ENCODE assay signal across 8 mouse cellular contexts in genomic region chr8:70697366-70698250, GRCm38 (mm10). TPM values are rescaled to one million over a fixed set of nuclear protein-coding genes. Genes with fewer than 3 reads are reported as not detected.
DNase-seq lines count a peak whose midpoint lies in the region; ATAC-seq and TF ChIP-seq lines count a peak whose summit lies in the region.

No protein-coding gene starts in this region.

- H3K4me1 ChIP-seq in limb, embryonic 14.5 days (ENCODE audit: control insufficient read depth, insufficient read depth, low read length): peaks cover 37% of the 10 kb centered on the region
- H3K4me1 ChIP-seq in stomach, embryonic 16.5 days (ENCODE audit: control insufficient read depth, insufficient read depth, low read length): peaks cover 48% of the 10 kb centered on the region

- TF ChIP-seq POLR2A in limb, embryonic 14.5 days (IDR thresholded peaks at IDR 0.05; ENCODE audit: borderline replicate concordance, extremely low read depth, insufficient read depth, insufficient read length): no peak

- 66% methylated on average over 12 of the region's 12 CpGs for WGBS in limb, embryonic 14.5 days
- WGBS in stomach, embryonic 16.5 days: 59% methylated on average over 12 of the region's 12 CpGs

- H3K36me3 ChIP-seq in limb, embryonic 14.5 days (ENCODE audit: control insufficient read depth, insufficient read depth, low read length): 0 out of 2 replicates have a peak, but pooled peaks cover 4% of the 10 kb centered on the region
- H3K36me3 ChIP-seq in stomach, embryonic 16.5 days (ENCODE audit: control insufficient read depth, insufficient read depth, low read length): 0 out of 2 replicates have a peak, but pooled peaks cover 5% of the 10 kb centered on the region

- H3K9ac ChIP-seq in limb, embryonic 14.5 days (ENCODE audit: low read depth, low read length, severe bottlenecking): peak overlapping the region; percentile 99; the same call in 1 of the 2 replicates
- H3K9ac ChIP-seq in stomach, embryonic 16.5 days (ENCODE audit: low read length): peak overlapping the region; percentile 69

- no peaks in the 10 kb centered on the region for H3K27me3 ChIP-seq in limb, embryonic 14.5 days (ENCODE audit: control insufficient read depth, insufficient read depth, low read length)
- no peaks in the 10 kb centered on the region for H3K27me3 ChIP-seq in stomach, embryonic 16.5 days (ENCODE audit: control insufficient read depth, insufficient read depth, low read length)

- H3K27ac ChIP-seq in limb, embryonic 14.5 days (replicated peaks; ENCODE audit: low read depth, low read length): peak overlapping the region; percentile 94
- peak overlapping the region; percentile 91 for H3K27ac ChIP-seq in stomach, embryonic 16.5 days (ENCODE audit: low read length)

- DNase-seq in adrenal gland, postnatal 10 days: peak; percentile 22
- DNase-seq in adrenal gland, postnatal 14 days: no peak
- peak; percentile 33 for DNase-seq in thymus, postnatal 14 days
- DNase-seq in thymus, adult 18-20 months: no peak
- DNase-seq in limb, embryonic 14.5 days (ENCODE audit: low spot score): no peak
- DNase-seq in frontal cortex, postnatal 36 days (ENCODE audit: low spot score in 2 of 2): no peak
- no peak for DNase-seq in layer of hippocampus, adult 9-10 months (ENCODE audit: low spot score)

- ATAC-seq in limb, embryonic 14.5 days (ENCODE audit: low FRiP score, low read depth): no peak
- ATAC-seq in stomach, embryonic 16.5 days (ENCODE audit: insufficient read depth, low FRiP score): no peak

- H3K9me3 ChIP-seq in limb, embryonic 14.5 days (ENCODE audit: control insufficient read depth, low read length): no peaks in the 10 kb centered on the region
- no peaks in the 10 kb centered on the region for H3K9me3 ChIP-seq in stomach, embryonic 16.5 days (replicated peaks; ENCODE audit: control insufficient read depth, low read length)

- H3K4me2 ChIP-seq in limb, embryonic 14.5 days (replicated peaks; ENCODE audit: low read depth, low read length, severe bottlenecking): peak overlapping the region; percentile 57
- H3K4me2 ChIP-seq in stomach, embryonic 16.5 days (ENCODE audit: low read depth, low read length): peak overlapping the region; percentile 43

- peak overlapping the region; percentile 98 for H3K4me3 ChIP-seq in limb, embryonic 14.5 days (replicated peaks; ENCODE audit: low read length)
- peak overlapping the region; percentile 99 for H3K4me3 ChIP-seq in stomach, embryonic 16.5 days (replicated peaks; ENCODE audit: low read length)

RNA-seq across cellular contexts. Expression of gene Jund, which starts 1.1 kb away (rescaled TPM):
- 100 to 1,000 TPM; 149 to 185 TPM for total RNA-seq in adrenal gland, postnatal 10 days (2021)
- total RNA-seq in adrenal gland, postnatal 14 days (2021): 165 and 174 TPM in 2 replicates
- 218 and 287 TPM in 2 replicates for polyA plus RNA-seq in limb, embryonic 14.5 days (2012; rRNA removed)
- 115 and 119 TPM in 2 replicates for polyA plus RNA-seq in limb, embryonic 14.5 days (2014; fragmentation: Nextera tagmentation; extraction: Ambion mirVana)
- 22.5 and 30.0 TPM in 2 replicates for polyA plus RNA-seq in stomach, embryonic 16.5 days (2015; fragmentation: Nextera tagmentation; extraction: Ambion mirVana)

RNA-seq across cellular contexts. Expression of gene Iqcn, which starts 5.6 kb away (rescaled TPM):
- total RNA-seq in adrenal gland, postnatal 10 days (2021): under 1 TPM; 0.15 to 0.30 TPM
- total RNA-seq in adrenal gland, postnatal 14 days (2021): 0.11 and 0.19 TPM in 2 replicates
- 0.04 and 0.08 TPM in 2 replicates for polyA plus RNA-seq in limb, embryonic 14.5 days (2012; rRNA removed)
- polyA plus RNA-seq in limb, embryonic 14.5 days (2014; fragmentation: Nextera tagmentation; extraction: Ambion mirVana): 0.10 TPM in 1 of 2 replicates, not detected in the other
- not detected in 2 replicates for polyA plus RNA-seq in stomach, embryonic 16.5 days (2015; fragmentation: Nextera tagmentation; extraction: Ambion mirVana)

RNA-seq across cellular contexts. Expression of gene Gm3336, which starts 20.7 kb away (rescaled TPM):
- not detected for total RNA-seq in adrenal gland, postnatal 10 days (2021)
- total RNA-seq in adrenal gland, postnatal 14 days (2021): 0.70 TPM in 1 of 2 replicates, not detected in the other
- not detected in 2 replicates for polyA plus RNA-seq in limb, embryonic 14.5 days (2012; rRNA removed)
- not detected in 2 replicates for polyA plus RNA-seq in limb, embryonic 14.5 days (2014; fragmentation: Nextera tagmentation; extraction: Ambion mirVana)
- 2.0 and 4.2 TPM in 2 replicates for polyA plus RNA-seq in stomach, embryonic 16.5 days (2015; fragmentation: Nextera tagmentation; extraction: Ambion mirVana)

RNA-seq across cellular contexts. Expression of gene Lsm4, which starts 24.6 kb away (rescaled TPM):
- total RNA-seq in adrenal gland, postnatal 10 days (2021): 10 to 100 TPM; 91.5 to 94.7 TPM
- 76.0 and 78.6 TPM in 2 replicates for total RNA-seq in adrenal gland, postnatal 14 days (2021)
- polyA plus RNA-seq in limb, embryonic 14.5 days (2012; rRNA removed): 172 and 182 TPM in 2 replicates
- polyA plus RNA-seq in limb, embryonic 14.5 days (2014; fragmentation: Nextera tagmentation; extraction: Ambion mirVana): 247 and 256 TPM in 2 replicates
- 154 and 173 TPM in 2 replicates for polyA plus RNA-seq in stomach, embryonic 16.5 days (2015; fragmentation: Nextera tagmentation; extraction: Ambion mirVana)

RNA-seq across cellular contexts. Expression of gene Pde4c, which starts 25.9 kb away (rescaled TPM):
- total RNA-seq in adrenal gland, postnatal 10 days (2021): 1 to 10 TPM; 2.4 to 2.8 TPM
- total RNA-seq in adrenal gland, postnatal 14 days (2021): 1.9 TPM in 2 replicates
- 0.38 TPM in 2 replicates for polyA plus RNA-seq in limb, embryonic 14.5 days (2012; rRNA removed)
- polyA plus RNA-seq in limb, embryonic 14.5 days (2014; fragmentation: Nextera tagmentation; extraction: Ambion mirVana): not detected in 2 replicates
- polyA plus RNA-seq in stomach, embryonic 16.5 days (2015; fragmentation: Nextera tagmentation; extraction: Ambion mirVana): 0.23 and 0.84 TPM in 2 replicates

Comparison
In these comparisons a context has a peak if more than half of its experiments do, and no peak if none do; other contexts are left out.
1. DNase-seq: peak in adrenal gland, postnatal 10 days (single experiment) and thymus, postnatal 14 days (single experiment); none in adrenal gland, postnatal 14 days (single experiment), thymus, adult 18-20 months (0 of 2), limb, embryonic 14.5 days (single experiment), frontal cortex, postnatal 36 days (0 of 2) and layer of hippocampus, adult 9-10 months (single experiment).